Mouse (Mus musculus) heart, embryonic 11.5 days (tissue): Measurements from ENCODE around the gene Snrnp35. TPM values are rescaled to one million over a fixed set of nuclear protein-coding genes. Genes with fewer than 3 reads are reported as not detected.
"Not testable (repeated sequence)": the region's sequence is repeated elsewhere in the genome, so short reads cannot be mapped to it uniquely, and the experiment has no call there.

ENCODE experiments used
- ATAC-seq: fragments of 200-750 bp; cut with Nextera tagmentation; replicated peaks from 2 replicates; pipeline ENCODE4 v1.8.0; 2017; ENCODE audit warnings: moderate library complexity; ENCODE audit not compliant: insufficient number of reproducible peaks, low FRiP score, low TSS enrichment
- H3K27ac ChIP-seq: fragments of 300-500 bp; sonication (generic); 2 replicates; pipeline ENCODE4 v1.5.1; 2014; ENCODE audit warnings: mild to moderate bottlenecking, low read depth, low read length
- H3K27me3 ChIP-seq: fragments of 300-500 bp; sonication (generic); 2 replicates; pipeline ENCODE4 v1.6.1; 2014; ENCODE audit warnings: mild to moderate bottlenecking, low read length, mixed read lengths; ENCODE audit not compliant: control insufficient read depth, insufficient read depth
- H3K36me3 ChIP-seq: fragments of 300-500 bp; sonication (generic); 2 replicates; pipeline ENCODE4 v1.6.1; 2014; ENCODE audit warnings: mild to moderate bottlenecking, low read length, moderate library complexity, mixed read lengths; ENCODE audit not compliant: control insufficient read depth, insufficient read depth
- H3K4me1 ChIP-seq: fragments of 300-500 bp; sonication (generic); 2 replicates; pipeline ENCODE4 v1.6.1; 2014; ENCODE audit warnings: low read length; ENCODE audit not compliant: control insufficient read depth, insufficient read depth
- H3K4me2 ChIP-seq: fragments of 300-500 bp; sonication (generic); 2 replicates; pipeline ENCODE4 v1.6.1; 2014; ENCODE audit warnings: mild to moderate bottlenecking, moderate library complexity
- H3K4me3 ChIP-seq: fragments of 300-500 bp; sonication (generic); 2 replicates; pipeline ENCODE4 v1.5.1; 2014; ENCODE audit warnings: low read depth, low read length
- H3K9ac ChIP-seq: fragments of 300-500 bp; sonication (generic); 2 replicates; pipeline ENCODE4 v1.6.1; 2014; ENCODE audit warnings: mild to moderate bottlenecking, low read depth, low read length, moderate library complexity
- H3K9me3 ChIP-seq: fragments of 300-500 bp; sonication (generic); replicated peaks from 2 replicates; pipeline ENCODE4 v1.6.1; 2016; ENCODE audit warnings: low read length; ENCODE audit not compliant: control insufficient read depth
- WGBS: fragments of 180-500 bp; shearing (Covaris S2); extraction: QIAGEN DNeasy Blood & Tissue Kit; methylation state at CpG from one replicate; pipeline ENCODE4 v1.1.7; 2014; ENCODE audit not compliant: insufficient replicate concordance; 5-methylcytosine and 5-hydroxymethylcytosine counted together
- polyA plus RNA-seq: library from polyadenylated mRNA; unstranded; fragments of >200 nt; fragmentation: Nextera tagmentation; extraction: Ambion mirVana; gene quantifications from 2 replicates; pipeline ENCODE4 v1.2.1, GENCODE M21; 2014

Snrnp35 gene
- polyA plus RNA-seq, 1 experiment from 2014 or later: 12.4 TPM

- H3K4me1 ChIP-seq: peaks cover 5% of the 10 kb centered on the region
- WGBS: 79% methylated on average over 11 of the region's 11 CpGs
- H3K4me2 ChIP-seq: no peak overlapping the region
- no peaks in the 10 kb centered on the region for H3K27me3 ChIP-seq
- no peak overlapping the region for H3K4me3 ChIP-seq
- no peak overlapping the region for H3K9ac ChIP-seq
- no peak for ATAC-seq
- H3K9me3 ChIP-seq: no peaks in the 10 kb centered on the region
- no peak overlapping the region for H3K27ac ChIP-seq
- peaks cover 33% of the 10 kb centered on the region for H3K36me3 ChIP-seq
Observed at GRCm38 (mm10) chr5:124493455-124493854, 10.5 kb downstream of the Snrnp35 start.

DNA sequence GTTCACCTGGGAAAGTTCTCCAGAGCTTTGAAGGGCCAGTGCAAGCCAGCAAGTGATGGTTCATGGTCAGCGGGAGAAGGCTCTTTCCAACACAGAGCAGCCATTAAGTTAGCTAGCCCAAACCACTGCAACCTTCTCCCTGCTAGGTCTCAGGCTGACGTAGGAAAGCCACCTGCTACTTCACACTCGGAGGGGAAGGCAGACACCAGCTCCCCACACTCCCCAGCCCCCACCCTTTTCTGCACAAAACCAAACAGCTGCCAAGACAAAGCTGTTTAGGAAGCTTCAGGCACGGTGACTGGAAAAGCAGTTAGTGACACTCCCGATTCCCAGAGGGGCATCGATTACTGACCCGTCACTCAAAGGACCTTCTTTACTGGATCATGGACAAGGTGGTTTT lies 12.6 kb downstream of the Snrnp35 start:
- no peak overlapping the region for H3K9ac ChIP-seq
- peaks cover 27% of the 10 kb centered on the region for H3K36me3 ChIP-seq
- ATAC-seq: no peak
- no peak overlapping the region for H3K4me3 ChIP-seq
- H3K9me3 ChIP-seq: no peaks in the 10 kb centered on the region
- H3K4me1 ChIP-seq: peaks cover 12% of the 10 kb centered on the region
- no peaks in the 10 kb centered on the region for H3K27me3 ChIP-seq
- WGBS: 70% methylated on average over 7 of the region's 7 CpGs
- no peak overlapping the region for H3K4me2 ChIP-seq
- H3K27ac ChIP-seq: no peak overlapping the region

DNA sequence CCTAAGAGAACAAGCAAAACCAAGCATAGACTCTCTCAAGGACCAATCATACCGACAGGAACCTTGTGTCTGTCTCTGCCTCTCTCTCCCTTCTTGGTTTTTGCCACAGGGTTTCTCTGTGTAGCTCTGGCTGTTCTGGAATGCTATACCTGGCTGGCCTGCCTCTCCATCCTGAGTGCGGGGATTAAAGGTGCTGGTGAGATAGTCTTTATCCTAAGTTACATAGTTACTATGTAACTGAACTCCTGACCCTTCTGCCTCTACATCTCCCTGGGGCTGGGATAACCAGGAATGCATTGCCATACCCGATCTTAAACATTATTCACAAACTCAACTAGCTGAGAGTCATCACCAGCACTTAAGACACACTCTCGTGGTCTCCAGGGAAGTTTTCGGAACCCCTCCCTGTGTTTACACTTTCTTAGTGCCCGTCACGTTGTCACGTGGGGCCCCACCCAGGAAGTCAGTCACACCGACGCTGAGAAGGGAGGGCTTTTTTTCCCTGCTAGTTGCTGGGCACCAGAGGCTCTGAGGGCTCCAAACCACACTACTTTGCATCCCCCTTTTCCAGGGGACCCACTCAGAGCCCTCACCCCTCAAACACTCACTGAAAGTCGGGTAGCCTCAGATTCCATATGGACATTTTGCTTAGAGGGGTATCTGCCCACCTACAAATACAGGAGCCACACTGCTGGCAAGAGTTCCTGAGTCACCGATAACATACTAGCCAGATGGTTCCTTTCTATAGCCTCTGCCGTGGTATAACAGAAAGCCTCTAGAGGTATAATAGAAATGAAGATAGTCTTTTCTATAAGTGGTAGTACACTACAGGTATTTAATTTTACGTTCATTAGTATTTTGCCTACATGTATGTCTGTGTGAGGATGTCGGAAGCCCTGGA lies 13.9 kb downstream of the Snrnp35 start:
- Histone ChIP-seq H3K36me3 (peaks cover 28% of the 10 kb centered on the region), H3K4me2 (no peak overlapping the region), H3K27ac (no peak overlapping the region), H3K27me3 (no peaks in the 10 kb centered on the region), H3K9me3 (no peaks in the 10 kb centered on the region), H3K4me1 (peaks cover 12% of the 10 kb centered on the region), H3K4me3 (no peak overlapping the region), H3K9ac (no peak overlapping the region)
- no peak for ATAC-seq
- 72% methylated on average over 15 of the region's 15 CpGs for WGBS

GRCm38 (mm10) chr5:124498221-124498876 lies 15.4 kb downstream of the Snrnp35 start:
- ATAC-seq: 0 out of 2 replicates have a peak, but pooled peaks have one; percentile 53
- Histone ChIP-seq H3K4me2 (no peak overlapping the region), H3K27ac (peak overlapping the region; percentile 41), H3K4me3 (no peak overlapping the region), H3K27me3 (no peaks in the 10 kb centered on the region), H3K4me1 (peaks cover 12% of the 10 kb centered on the region), H3K9ac (no peak overlapping the region), H3K9me3 (no peaks in the 10 kb centered on the region), H3K36me3 (peaks cover 24% of the 10 kb centered on the region)
- WGBS: 59% methylated on average over 9 of the region's 9 CpGs

- peaks cover 12% of the 10 kb centered on the region for H3K4me1 ChIP-seq
- no peak overlapping the region for H3K4me2 ChIP-seq
- no peak overlapping the region for H3K27ac ChIP-seq
- no peaks in the 10 kb centered on the region for H3K27me3 ChIP-seq
- H3K9me3 ChIP-seq: no peaks in the 10 kb centered on the region
- no peak overlapping the region for H3K4me3 ChIP-seq
- WGBS: 34% methylated on average over 5 of the region's 5 CpGs
- no peak for ATAC-seq
- H3K36me3 ChIP-seq: peaks cover 26% of the 10 kb centered on the region
- H3K9ac ChIP-seq: no peak overlapping the region
Observed at GRCm38 (mm10) chr5:124499001-124499400, 16.1 kb downstream of the Snrnp35 start.

DNA sequence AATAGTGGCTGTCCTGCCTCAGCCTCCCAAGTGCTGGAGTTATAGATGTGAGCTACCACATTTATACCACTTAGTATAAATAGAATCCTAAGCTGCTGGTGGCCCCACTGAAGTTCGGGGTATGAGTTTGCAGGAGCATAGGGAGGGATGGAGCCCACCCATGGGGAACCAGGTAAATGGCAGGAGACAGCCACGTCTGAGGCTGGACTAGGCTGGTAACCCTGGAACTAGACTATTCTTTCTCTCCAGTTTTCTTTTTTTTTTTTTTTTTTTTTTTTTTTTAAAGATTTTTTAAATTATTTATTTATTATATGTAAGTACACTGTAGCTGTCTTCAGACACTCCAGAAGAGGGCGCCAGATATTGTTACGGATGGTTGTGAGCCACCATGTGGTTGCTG lies 17.1 kb downstream of the Snrnp35 start:
- not testable (repeated sequence) for H3K9ac ChIP-seq, H3K27me3 ChIP-seq, H3K4me2 ChIP-seq, H3K9me3 ChIP-seq, H3K27ac ChIP-seq, H3K4me3 ChIP-seq, ATAC-seq
- Histone ChIP-seq H3K36me3 (peaks cover 26% of the 10 kb centered on the region), H3K4me1 (peaks cover 12% of the 10 kb centered on the region)
- 79% methylated on average over 2 of the region's 4 CpGs for WGBS

- WGBS: 95% methylated on average over 3 of the region's 3 CpGs
- Histone ChIP-seq H3K36me3 (peaks cover 21% of the 10 kb centered on the region), H3K4me1 (peaks cover 12% of the 10 kb centered on the region), H3K4me2 (no peak overlapping the region), H3K9ac (no peak overlapping the region), H3K27me3 (no peaks in the 10 kb centered on the region), H3K9me3 (no peaks in the 10 kb centered on the region), H3K4me3 (no peak overlapping the region), H3K27ac (no peak overlapping the region)
- ATAC-seq: no peak
Observed at GRCm38 (mm10) chr5:124500573-124500972, 17.6 kb downstream of the Snrnp35 start.

- no peak overlapping the region for H3K4me3 ChIP-seq
- no peak for ATAC-seq
- H3K36me3 ChIP-seq: peaks cover 20% of the 10 kb centered on the region
- H3K9ac ChIP-seq: no peak overlapping the region
- H3K4me1 ChIP-seq: peaks cover 12% of the 10 kb centered on the region
- no peak overlapping the region for H3K27ac ChIP-seq
- no peaks in the 10 kb centered on the region for H3K27me3 ChIP-seq
- WGBS: 87% methylated on average over 10 of the region's 10 CpGs
- no peak overlapping the region for H3K4me2 ChIP-seq
- no peaks in the 10 kb centered on the region for H3K9me3 ChIP-seq
Observed at GRCm38 (mm10) chr5:124501541-124501940, 18.6 kb downstream of the Snrnp35 start.
